Mouse (Mus musculus) cerebellum, adult 2 months (tissue): ENCODE data around the gene Erc2. TPM values are rescaled to one million over a fixed set of nuclear protein-coding genes. Genes with fewer than 3 reads are reported as not detected.
A peak's percentile ranks its signal among the peaks of the same experiment; 100 is the strongest.

Experiments used
- DNase-seq, 2 experiments: peaks; one replicate each; pipeline ENCODE4 v3.0.0; 2021
- H3K27ac ChIP-seq: fragments of 200-500 bp; 2 replicates; pipeline ENCODE4 v1.5.1; 2012; ENCODE audit warnings: low read length, control low read depth, inconsistent platforms; ENCODE audit not compliant: insufficient read depth
- H3K27me3 ChIP-seq: fragments of 200-500 bp; 2 replicates; pipeline ENCODE4 v1.6.1; 2012; ENCODE audit warnings: inconsistent platforms, mild to moderate bottlenecking, low read length, moderate library complexity; ENCODE audit not compliant: control insufficient read depth, insufficient read depth
- H3K4me1 ChIP-seq: fragments of 200-500 bp; 2 replicates; pipeline ENCODE4 v1.6.1; 2011; ENCODE audit warnings: low read length; ENCODE audit not compliant: control insufficient read depth, insufficient read depth
- H3K4me3 ChIP-seq: fragments of 200-500 bp; replicated peaks from 2 replicates; pipeline ENCODE3; 2011; ENCODE audit warnings: mild to moderate bottlenecking, low read depth, low read length, control low read depth; ENCODE audit not compliant: insufficient read depth
- CTCF ChIP-seq: fragments of 200-500 bp; IDR thresholded peaks from 2 replicates; pipeline ENCODE4 v1.5.1; 2011; ENCODE audit warnings: low read depth, mild to moderate bottlenecking, control low read depth, low read length, moderate library complexity, borderline replicate concordance; ENCODE audit not compliant: insufficient read depth
- POLR2A ChIP-seq: fragments of 200-500 bp; IDR thresholded peaks from 2 replicates; pipeline ENCODE4 v1.6.1; 2011; ENCODE audit warnings: low read length, control low read depth, borderline replicate concordance; ENCODE audit not compliant: insufficient read depth
- WGBS: fragments of 180-500 bp; shearing (Covaris S2); methylation state at CpG from one replicate; pipeline ENCODE4 v1.1.7; 2018; 5-methylcytosine and 5-hydroxymethylcytosine counted together
- polyA plus RNA-seq: library from polyadenylated mRNA; depleted of rRNA; stranded (reverse); fragments of >200 nt; gene quantifications from 2 replicates; pipeline ENCODE4 v1.2.3, GENCODE M21; 2012

Erc2 gene
- polyA plus RNA-seq, 1 experiment = 15.1 TPM

- DNase-seq = peak in 1 of 2 experiments; percentile 20
- 52% methylated on average over 6 of the region's 6 CpGs for WGBS
These were observed 401.0 kb downstream of the Erc2 start for GRCm38 (mm10) chr14:28023199-28023598.

GRCm38 (mm10) chr14:28030870-28031269, 408.6 kb downstream of the Erc2 start:
- Histone ChIP-seq H3K4me1 (no peaks in the 10 kb centered on the region), H3K27ac (no peak overlapping the region), H3K4me3 (no peak overlapping the region), H3K27me3 (no peaks in the 10 kb centered on the region)
- no peak for TF ChIP-seq POLR2A
- 42% methylated on average over 1 of the region's 1 CpGs for WGBS
- DNase-seq = no peak

More at GRCm38 (mm10) chr14:28023199-28023598, 401.0 kb downstream of the Erc2 start:
- TF ChIP-seq CTCF = no peak
- TF ChIP-seq POLR2A = no peak
- Histone ChIP-seq H3K4me3 (no peak overlapping the region), H3K27me3 (no peaks in the 10 kb centered on the region), H3K4me1 (no peaks in the 10 kb centered on the region), H3K27ac (no peak overlapping the region)

GRCm38 (mm10) chr14:28035013-28035412, 412.8 kb downstream of the Erc2 start:
- no peak for DNase-seq
- WGBS = 88% methylated on average over 2 of the region's 2 CpGs
- no peak for TF ChIP-seq CTCF
- TF ChIP-seq POLR2A = no peak
- Histone ChIP-seq H3K4me3 (no peak overlapping the region), H3K27ac (no peak overlapping the region), H3K4me1 (no peaks in the 10 kb centered on the region), H3K27me3 (no peaks in the 10 kb centered on the region)

- Histone ChIP-seq H3K27ac (no peak overlapping the region), H3K27me3 (no peaks in the 10 kb centered on the region), H3K4me3 (no peak overlapping the region), H3K4me1 (no peaks in the 10 kb centered on the region)
- no peak for TF ChIP-seq CTCF
- no peak for TF ChIP-seq POLR2A
- 82% methylated on average over 4 of the region's 4 CpGs for WGBS
- DNase-seq = no peak
These were observed 420.9 kb downstream of the Erc2 start for GRCm38 (mm10) chr14:28043095-28043494.

GRCm38 (mm10) chr14:28051646-28052045, 429.4 kb downstream of the Erc2 start:
- no peak for DNase-seq
- H3K4me1 ChIP-seq = no peaks in the 10 kb centered on the region
- no peak for TF ChIP-seq POLR2A
- no peak for TF ChIP-seq CTCF
- H3K27ac ChIP-seq = no peak overlapping the region
- no peak overlapping the region for H3K4me3 ChIP-seq
- H3K27me3 ChIP-seq = no peaks in the 10 kb centered on the region
- 90% methylated on average over 5 of the region's 5 CpGs for WGBS

GRCm38 (mm10) chr14:28057159-28057884, 435.1 kb downstream of the Erc2 start:
- WGBS = 55% methylated on average over 11 of the region's 11 CpGs
- Histone ChIP-seq H3K4me3 (no peak overlapping the region), H3K4me1 (no peaks in the 10 kb centered on the region), H3K27me3 (no peaks in the 10 kb centered on the region), H3K27ac (no peak overlapping the region)
- no peak for DNase-seq
- TF ChIP-seq CTCF (no peak), POLR2A (no peak)

- no peak overlapping the region for H3K4me3 ChIP-seq
- H3K27ac ChIP-seq = no peak overlapping the region
- WGBS = 33% methylated on average over 18 of the region's 18 CpGs
- H3K4me1 ChIP-seq = no peaks in the 10 kb centered on the region
- H3K27me3 ChIP-seq = no peaks in the 10 kb centered on the region
- DNase-seq = no peak
- no peak for TF ChIP-seq CTCF
- TF ChIP-seq POLR2A = no peak
These were observed 435.9 kb downstream of the Erc2 start for GRCm38 (mm10) chr14:28057885-28058860.
